Mouse (Mus musculus): ENCODE measurements around the gene Tes3-ps. TPM values are rescaled to one million over a fixed set of nuclear protein-coding genes. Genes with fewer than 3 reads are reported as not detected.

The Tes3-ps gene
- total RNA-seq, 2 experiments from 2014 or later: 2.1 to 4.9 TPM

DNA sequence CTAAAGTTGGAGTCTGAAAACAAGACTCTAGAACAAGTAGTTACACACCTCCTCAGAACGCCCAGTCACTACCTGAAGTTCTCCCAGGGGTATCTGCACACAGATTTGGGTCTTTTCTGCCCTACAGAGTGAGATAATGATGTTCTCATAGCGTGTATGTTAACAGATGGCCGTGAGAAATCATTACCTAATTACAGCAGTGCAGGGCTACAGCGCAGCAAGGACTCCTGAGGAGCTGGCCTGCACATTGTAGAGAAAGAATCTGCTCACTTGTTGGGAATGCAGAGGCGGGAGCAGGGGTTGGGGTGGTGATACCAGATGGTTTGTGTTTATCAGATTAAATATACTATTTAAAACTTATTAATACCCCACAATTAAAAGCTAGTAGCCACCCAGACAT lies 12.6 kb upstream of the Tes3-ps start:
- no peak for ATAC-seq (replicated peaks; ENCODE audit: low FRiP score, poor library complexity, severe bottlenecking)

DNA sequence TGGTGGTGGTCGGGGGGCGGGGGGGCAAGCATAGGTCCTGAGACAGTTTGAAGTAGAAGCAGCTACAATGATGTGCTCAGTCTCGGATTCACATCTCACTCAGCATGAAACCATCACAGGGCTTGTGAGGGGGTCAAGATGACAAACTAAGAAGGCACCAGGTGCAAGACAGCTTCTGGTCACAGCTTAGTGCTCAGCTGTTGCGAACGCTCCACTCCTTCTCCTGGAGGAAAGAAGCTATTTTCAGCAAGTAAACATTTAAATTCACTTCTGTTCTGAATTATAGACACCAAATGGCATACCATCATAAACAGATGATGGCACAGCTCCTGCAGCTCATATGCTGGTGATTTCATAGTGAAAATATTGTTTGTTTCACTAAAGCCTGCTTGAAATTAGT lies 7.7 kb upstream of the Tes3-ps start:
- no peak for ATAC-seq (replicated peaks; ENCODE audit: low FRiP score, poor library complexity, severe bottlenecking)

DNA sequence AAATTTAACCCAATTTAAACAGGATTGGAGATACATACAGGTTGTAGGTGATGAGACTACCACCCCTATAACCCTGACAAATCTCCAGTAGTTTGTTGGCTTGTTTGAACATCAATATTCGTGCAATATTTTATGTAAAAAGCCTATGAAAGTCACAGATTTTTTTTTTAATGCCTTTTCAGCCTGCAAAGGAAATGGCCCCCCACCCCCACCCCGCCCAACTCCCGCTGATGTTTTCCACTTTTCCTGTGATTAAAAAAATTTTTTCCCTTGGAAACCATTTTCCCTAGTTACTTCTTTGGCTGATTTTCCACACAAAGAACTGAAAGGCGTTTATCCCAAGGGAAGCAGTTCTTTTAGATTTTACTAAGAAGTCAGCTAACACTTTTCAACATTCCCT lies 11.4 kb downstream of the Tes3-ps start, which contains the start of gene Ecm2:
Ecm2 (plus strand) TSS at position 301 of the 400 bp plus-strand sequence.
- ATAC-seq (replicated peaks; ENCODE audit: low FRiP score, poor library complexity, severe bottlenecking): no peak

DNA sequence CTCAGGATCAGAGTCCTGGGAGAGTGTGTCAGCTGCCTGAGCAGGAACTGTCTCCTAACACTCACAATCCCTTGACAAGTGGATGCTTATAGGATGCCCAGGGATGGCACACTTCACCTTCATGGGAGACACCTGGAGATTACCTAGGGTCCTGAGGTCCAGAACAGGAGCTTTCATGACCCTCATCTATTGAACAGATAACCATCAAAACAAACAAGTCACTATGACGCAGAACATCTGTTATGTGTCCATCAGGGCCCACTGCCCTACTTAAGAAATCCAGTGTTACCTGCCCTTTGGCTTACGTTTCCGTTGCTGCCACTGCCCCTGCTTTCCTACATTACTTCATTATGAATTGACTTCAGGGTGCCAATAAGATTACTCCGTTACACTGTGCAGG lies 12.7 kb downstream of the Tes3-ps start:
- no peak for ATAC-seq (replicated peaks; ENCODE audit: low FRiP score, poor library complexity, severe bottlenecking)

DNA sequence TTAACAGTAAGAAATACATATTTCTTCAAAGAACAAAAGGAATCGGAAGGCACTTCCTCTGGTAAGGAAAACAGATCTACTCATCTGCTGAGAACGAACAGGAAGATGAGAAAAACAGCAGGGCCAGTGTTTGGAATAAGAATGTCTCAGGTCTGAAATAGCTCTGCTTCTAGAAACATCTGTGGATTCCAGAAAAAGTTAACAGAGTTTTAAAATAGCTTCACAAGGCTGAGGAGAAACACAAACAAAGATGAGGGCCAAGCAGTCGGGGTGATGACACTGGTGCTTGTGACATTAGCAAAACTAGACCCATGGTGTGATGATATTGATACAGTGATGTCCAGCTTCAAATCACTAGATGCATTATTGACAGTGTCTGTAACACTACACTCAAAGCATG lies 14.1 kb downstream of the Tes3-ps start:
- no peak for ATAC-seq (replicated peaks; ENCODE audit: low FRiP score, poor library complexity, severe bottlenecking)

DNA sequence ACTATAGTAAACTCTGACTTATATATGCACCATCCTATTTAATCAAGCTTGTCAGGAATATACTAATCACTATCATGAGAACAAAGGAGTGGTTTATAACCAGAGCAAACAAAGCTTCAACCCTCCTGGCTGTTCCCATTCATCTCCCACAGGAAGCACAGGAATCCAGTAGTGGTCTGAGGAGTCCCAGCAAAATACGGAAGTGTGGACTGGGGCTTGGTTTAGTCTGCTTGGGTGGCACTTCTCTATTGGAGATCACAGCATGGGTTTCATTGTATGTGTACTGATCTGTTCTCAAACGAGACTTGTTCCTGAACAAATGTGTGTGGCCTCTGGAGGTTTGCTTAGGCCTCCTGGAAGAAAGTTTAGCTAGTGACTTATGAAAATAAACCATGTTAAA lies 25.6 kb downstream of the Tes3-ps start:
- ATAC-seq (replicated peaks; ENCODE audit: low FRiP score, poor library complexity, severe bottlenecking): no peak

DNA sequence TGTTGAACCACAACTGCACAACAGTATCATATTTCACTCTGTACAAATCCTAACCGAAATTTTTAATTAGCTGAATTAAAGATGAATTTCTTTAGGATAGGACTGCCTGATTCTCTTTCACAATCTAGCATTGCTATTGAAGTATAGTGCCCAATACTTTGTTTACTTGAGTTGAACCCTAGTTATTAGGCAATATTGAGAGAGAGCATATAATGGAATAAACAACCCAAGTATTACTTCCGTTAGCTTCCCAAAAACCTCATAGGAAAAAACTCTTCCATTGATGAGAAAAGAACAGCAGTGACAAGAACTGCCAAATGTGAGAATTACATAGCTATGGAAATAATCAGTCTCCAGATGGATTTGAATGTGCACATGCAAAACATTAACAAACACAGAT lies 33.1 kb downstream of the Tes3-ps start:
- no peak for ATAC-seq (replicated peaks; ENCODE audit: low FRiP score, poor library complexity, severe bottlenecking)

DNA sequence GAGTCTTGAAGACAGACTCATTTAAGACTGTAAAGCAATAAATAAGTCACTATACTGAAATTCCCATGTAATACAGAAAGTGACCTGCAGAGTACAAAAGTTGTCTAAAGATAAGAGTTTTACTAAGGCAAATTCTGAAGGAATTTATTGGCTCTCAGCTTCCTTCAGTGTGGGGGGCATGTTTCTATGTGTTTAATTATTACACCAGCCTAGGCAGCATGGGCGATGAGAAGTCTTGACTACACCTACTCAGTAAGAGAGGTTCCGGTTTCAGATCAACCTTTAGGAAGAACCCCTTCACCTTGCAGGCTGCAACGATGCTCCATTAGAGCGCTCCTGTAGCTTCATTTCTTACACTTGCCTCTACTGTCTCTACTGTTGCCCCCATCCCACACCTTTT lies 37.5 kb downstream of the Tes3-ps start:
- no peak for ATAC-seq (replicated peaks; ENCODE audit: low FRiP score, poor library complexity, severe bottlenecking)

DNA sequence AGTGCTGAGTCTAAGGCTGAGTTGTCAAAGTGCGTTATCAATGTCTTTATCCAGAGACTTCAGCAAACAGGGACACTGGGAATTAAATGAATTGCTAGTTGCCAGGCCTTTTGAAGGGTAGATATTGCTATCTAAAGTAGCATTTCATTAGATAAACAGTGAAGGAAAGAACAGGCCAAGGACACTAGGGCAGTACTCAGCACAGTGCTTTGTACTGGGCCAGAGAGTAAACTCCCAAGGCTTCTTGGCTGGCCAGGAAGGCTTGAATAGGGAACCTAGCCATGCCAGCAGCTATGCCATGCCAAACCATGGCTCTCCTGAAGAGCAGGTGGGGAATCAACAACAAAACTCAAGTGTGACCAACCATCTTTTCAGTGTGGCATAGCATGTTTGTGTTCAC lies 43.8 kb downstream of the Tes3-ps start:
- no peak for ATAC-seq (replicated peaks; ENCODE audit: low FRiP score, poor library complexity, severe bottlenecking)

DNA sequence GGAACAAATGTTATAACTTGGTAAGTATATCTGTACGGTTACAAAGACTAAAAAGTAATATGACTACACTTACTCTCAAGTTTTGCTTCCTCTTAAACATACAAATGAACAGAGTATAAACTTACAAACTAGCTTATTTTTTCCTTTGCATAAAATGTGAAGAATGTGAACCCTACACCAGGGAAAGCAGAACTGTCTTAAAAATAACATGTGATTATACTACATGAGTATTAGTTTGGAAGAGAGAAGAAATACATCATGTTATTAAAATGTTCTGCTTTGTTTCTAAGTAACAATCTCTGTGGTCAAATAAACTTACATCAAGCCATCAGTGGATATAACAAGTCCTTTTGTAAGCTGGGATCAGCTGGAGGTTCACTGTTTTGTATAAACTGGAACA lies 45.6 kb downstream of the Tes3-ps start:
- no peak for ATAC-seq (replicated peaks; ENCODE audit: low FRiP score, poor library complexity, severe bottlenecking)

DNA sequence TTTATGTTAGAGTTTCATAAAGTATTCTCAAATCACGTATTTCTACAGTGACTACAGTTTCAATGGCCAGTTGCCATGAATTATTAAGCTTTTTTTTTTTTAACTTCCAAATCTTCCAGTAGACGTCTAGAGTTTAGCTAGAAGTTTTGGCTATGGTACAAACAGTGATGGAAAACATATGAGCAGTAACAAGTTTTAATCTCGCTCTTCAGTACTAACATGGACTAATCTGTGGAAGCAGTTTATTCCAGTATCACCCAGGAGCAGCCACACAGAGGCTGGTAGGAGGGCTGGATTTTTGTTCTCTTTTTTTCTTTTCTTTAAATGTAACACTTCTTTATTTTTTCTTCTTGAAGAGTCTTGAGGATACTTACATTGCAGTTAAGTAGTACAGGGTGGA lies 51.2 kb downstream of the Tes3-ps start, which contains the start of gene Aspn:
Aspn (plus strand) TSS at position 165 of the 400 bp plus-strand sequence.
- ATAC-seq (replicated peaks; ENCODE audit: low FRiP score, poor library complexity, severe bottlenecking): no peak

DNA sequence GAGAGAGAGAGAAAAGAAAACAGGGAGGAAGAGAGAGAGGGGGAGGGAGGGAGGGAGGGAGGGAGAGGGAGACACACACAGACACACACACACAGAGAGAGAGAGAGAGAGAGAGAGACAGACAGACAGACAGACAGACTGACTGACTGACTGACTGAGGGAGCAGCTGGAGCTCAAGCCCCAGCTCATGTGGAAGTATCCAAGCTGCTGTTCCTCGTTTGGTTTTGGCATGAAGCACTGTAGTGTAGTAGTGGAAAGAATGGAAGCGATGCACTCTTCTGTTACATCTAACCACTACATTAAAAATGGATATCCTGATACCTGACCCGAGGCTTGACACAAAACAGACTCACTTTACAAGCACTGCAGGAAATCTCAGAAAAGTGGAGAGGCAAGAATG lies 52.5 kb downstream of the Tes3-ps start:
- ATAC-seq (replicated peaks; ENCODE audit: low FRiP score, poor library complexity, severe bottlenecking): no peak

Other genes with a start within 250 kb of the Tes3-ps start
- gene Susd3, start 244.6 kb upstream of the Tes3-ps start, total RNA-seq (2015; ENCODE audit: low replicate concordance): 0.84 and 1.4 TPM in 2 replicates
- 2.7 and 3.9 TPM in 2 replicates for gene Susd3, start 244.6 kb upstream of the Tes3-ps start, total RNA-seq (2017; ENCODE audit: low replicate concordance)
- 1.8 and 3.4 TPM in 2 replicates for gene Fgd3, start 173.0 kb upstream of the Tes3-ps start, total RNA-seq (2015; ENCODE audit: low replicate concordance)
- 3.1 and 5.5 TPM in 2 replicates for gene Fgd3, start 173.0 kb upstream of the Tes3-ps start, total RNA-seq (2017; ENCODE audit: low replicate concordance)
- 12.6 and 19.7 TPM in 2 replicates for gene Bicd2, start 151.7 kb upstream of the Tes3-ps start, total RNA-seq (2015; ENCODE audit: low replicate concordance)
- 28.8 and 35.2 TPM in 2 replicates for gene Bicd2, start 151.7 kb upstream of the Tes3-ps start, total RNA-seq (2017; ENCODE audit: low replicate concordance)
- gene Ippk, start 72.1 kb upstream of the Tes3-ps start, total RNA-seq (2015; ENCODE audit: low replicate concordance): 1.4 and 1.7 TPM in 2 replicates
- gene Ippk, start 72.1 kb upstream of the Tes3-ps start, total RNA-seq (2017; ENCODE audit: low replicate concordance): 3.7 TPM in 2 replicates
- gene Ecm2, start 11.5 kb downstream of the Tes3-ps start, total RNA-seq (2015; ENCODE audit: low replicate concordance): 0.42 TPM in 1 of 2 replicates, not detected in the other
- gene Ecm2, start 11.5 kb downstream of the Tes3-ps start, total RNA-seq (2017; ENCODE audit: low replicate concordance): 0.83 and 3.9 TPM in 2 replicates
- gene Aspn, start 51.1 kb downstream of the Tes3-ps start, total RNA-seq (2015; ENCODE audit: low replicate concordance): not detected in 2 replicates
- gene Aspn, start 51.1 kb downstream of the Tes3-ps start, total RNA-seq (2017; ENCODE audit: low replicate concordance): 3.2 TPM in 1 of 2 replicates, not detected in the other
- not detected in 2 replicates for gene Omd, start 89.1 kb downstream of the Tes3-ps start, total RNA-seq (2015; ENCODE audit: low replicate concordance)
- 0.51 TPM in 1 of 2 replicates, not detected in the other for gene Omd, start 89.1 kb downstream of the Tes3-ps start, total RNA-seq (2017; ENCODE audit: low replicate concordance)
- 0.36 TPM in 1 of 2 replicates, not detected in the other for gene Ogn, start 114.7 kb downstream of the Tes3-ps start, total RNA-seq (2015; ENCODE audit: low replicate concordance)
- 2.0 and 5.8 TPM in 2 replicates for gene Ogn, start 114.7 kb downstream of the Tes3-ps start, total RNA-seq (2017; ENCODE audit: low replicate concordance)
- 77.5 and 87.2 TPM in 2 replicates for gene Cenpp, start 159.5 kb downstream of the Tes3-ps start, total RNA-seq (2015; ENCODE audit: low replicate concordance)
- gene Cenpp, start 159.5 kb downstream of the Tes3-ps start, total RNA-seq (2017; ENCODE audit: low replicate concordance): 75.9 and 127 TPM in 2 replicates
- gene Nol8, start 159.8 kb downstream of the Tes3-ps start, total RNA-seq (2015; ENCODE audit: low replicate concordance): 7.6 and 26.4 TPM in 2 replicates
- 3.3 and 4.4 TPM in 2 replicates for gene Nol8, start 159.8 kb downstream of the Tes3-ps start, total RNA-seq (2017; ENCODE audit: low replicate concordance)
- gene Iars, start 188.8 kb downstream of the Tes3-ps start, total RNA-seq (2015; ENCODE audit: low replicate concordance): 25.2 and 57.3 TPM in 2 replicates
- gene Iars, start 188.8 kb downstream of the Tes3-ps start, total RNA-seq (2017; ENCODE audit: low replicate concordance): 35.6 and 66.1 TPM in 2 replicates

All from erythroid progenitor cell, adult 5-6 weeks (primary cell).